Comparison of ENCODE assay signal across 1 mouse cellular context in the genomic region with DNA sequence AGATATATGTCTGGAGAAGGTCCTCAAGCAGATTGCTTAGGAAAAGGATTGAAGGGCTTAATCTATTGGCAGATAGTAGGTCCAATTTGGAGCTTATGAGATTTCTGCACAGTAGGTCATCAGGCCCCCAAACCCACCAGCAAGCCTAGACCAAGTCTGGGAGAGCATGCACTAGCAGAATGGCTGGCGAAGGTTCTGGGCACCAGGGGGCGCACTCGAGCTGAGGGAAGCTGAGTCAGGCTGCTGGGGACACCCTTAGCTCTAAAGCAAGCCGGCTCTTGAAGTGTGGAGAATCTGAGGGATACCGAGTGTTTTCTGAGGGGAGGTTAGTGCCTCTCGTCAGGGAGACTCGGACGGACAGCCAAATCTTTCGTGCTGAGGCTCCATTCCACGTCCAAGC.
TF ChIP-seq lines count a peak whose summit lies in the region.

No protein-coding gene starts in this region.

TF ChIP-seq in MEL, 35 proteins besides CTCF, POLR2A, EP300 and RAD21 (continued from another document):
- TF ChIP-seq MAZ (IDR thresholded peaks at IDR 0.05; ENCODE audit: low read depth, low read length) (peak; percentile 86; the same call in 1 of the 2 replicates), USF1 (IDR thresholded peaks at IDR 0.05; ENCODE audit: low read depth, low read length) (no peak), MAX (IDR thresholded peaks at IDR 0.05; ENCODE audit: low read length) (peak; percentile 32; the same call in 1 of the 2 replicates), ZNF384 (IDR thresholded peaks at IDR 0.05; ENCODE audit: low read depth, low read length) (peak; percentile 53), POLR2AphosphoS5 (IDR thresholded peaks at IDR 0.05; ENCODE audit: borderline replicate concordance, low read depth, low read length) (no peak), SIN3A (IDR thresholded peaks at IDR 0.05; ENCODE audit: low read length) (peak; percentile 90), KAT2A (conservative IDR thresholded peaks at IDR 0.05; ENCODE audit: low read depth, low read length) (no peak), MAFK (IDR thresholded peaks at IDR 0.05; ENCODE audit: borderline replicate concordance, low read depth, low read length) (no peak), MXI1 (IDR thresholded peaks at IDR 0.05; ENCODE audit: low read depth, low read length) (peak; percentile 86), MEF2A (IDR thresholded peaks at IDR 0.05; ENCODE audit: extremely low read depth, insufficient replicate concordance, low read depth, low read length, poor library complexity, severe bottlenecking) (no peak), USF2 (IDR thresholded peaks at IDR 0.05; ENCODE audit: borderline replicate concordance in 1 of 2, insufficient read depth in 1 of 2, low read depth in 1 of 2, low read length in 2 of 2) (no peak), E2F4 (IDR thresholded peaks at IDR 0.05; ENCODE audit: borderline replicate concordance, low read depth, low read length) (no peak), SMC3 (IDR thresholded peaks at IDR 0.05; ENCODE audit: low read depth, low read length) (peak; percentile 99), NRF1 (IDR thresholded peaks at IDR 0.05; ENCODE audit: insufficient read depth, low read depth, low read length, poor library complexity, severe bottlenecking) (no peak), BHLHE40 (IDR thresholded peaks at IDR 0.05; ENCODE audit: borderline replicate concordance, low read depth, low read length) (no peak), GATA1 (IDR thresholded peaks at IDR 0.05; ENCODE audit: low read depth, low read length) (no peak)
